8 mouse cellular contexts compared by ENCODE assay signal in genomic region chr6:21950676-21951075, GRCm38 (mm10). TPM values are rescaled to one million over a fixed set of nuclear protein-coding genes. Genes with fewer than 3 reads are reported as not detected.
DNase-seq lines count a peak whose midpoint lies in the region; ATAC-seq and TF ChIP-seq lines count a peak whose summit lies in the region.

No protein-coding gene starts in this region.

- dilution Hi-C loops in CH12.LX (cut with MboI; ENCODE audit: extremely low pct_ligation_motif_present, extremely low pct_unique_long_range_greater_than_20kb, low sequenced_read_pairs): no loop called here

- peak overlapping the region; percentile 99 for H3K4me2 ChIP-seq in CH12.LX (ENCODE audit: insufficient read depth, low read depth, poor library complexity, severe bottlenecking)
- peak overlapping the region; percentile 77 for H3K4me2 ChIP-seq in hindbrain, embryonic 15.5 days
- H3K4me2 ChIP-seq in liver, embryonic 13.5 days: peak overlapping the region; percentile 91

- ATAC-seq in hindbrain, embryonic 15.5 days (ENCODE audit: low FRiP score, low read depth): no peak
- ATAC-seq in liver, embryonic 13.5 days (ENCODE audit: low read depth): no peak

- peaks cover 16 to 30% of the 10 kb centered on the region in 2 experiments for H3K36me3 ChIP-seq in CH12.LX (replicated peaks in 1 of 2; ENCODE audit: control insufficient read depth in 1 of 2, insufficient read depth in 1 of 2, low read length in 1 of 2)
- H3K36me3 ChIP-seq in hindbrain, embryonic 15.5 days: peaks cover 21% of the 10 kb centered on the region
- H3K36me3 ChIP-seq in liver, embryonic 13.5 days: peaks cover 22% of the 10 kb centered on the region

- TF ChIP-seq CTCF in CH12.LX (conservative IDR thresholded peaks at IDR 0.05 in 1 of 2, IDR thresholded peaks at IDR 0.05 in 1 of 2; ENCODE audit: low read depth in 2 of 2, low read length in 2 of 2): no peak

- H3K27ac ChIP-seq in CH12.LX (ENCODE audit: insufficient read depth, low read depth): no peak overlapping the region
- peak overlapping the region; percentile 99; the same call in 1 of the 2 replicates for H3K27ac ChIP-seq in hindbrain, embryonic 15.5 days (replicated peaks)
- 0 out of 2 replicates have a peak overlapping the region, but pooled peaks have one; percentile 96 for H3K27ac ChIP-seq in liver, embryonic 13.5 days

- H3K4me1 ChIP-seq in CH12.LX (ENCODE audit: control insufficient read depth in 1 of 2, insufficient read depth in 2 of 2): peaks cover 3 to 33% of the 10 kb centered on the region in 2 experiments; a peak in 3 of 4 replicates
- H3K4me1 ChIP-seq in hindbrain, embryonic 15.5 days (replicated peaks): peaks cover 18% of the 10 kb centered on the region
- peaks cover 17% of the 10 kb centered on the region for H3K4me1 ChIP-seq in liver, embryonic 13.5 days (replicated peaks)

- H3K79me2 ChIP-seq in CH12.LX (replicated peaks; ENCODE audit: control insufficient read depth, extremely low read depth, insufficient read depth, poor library complexity, severe bottlenecking): peaks cover 13% of the 10 kb centered on the region

- 84% methylated on average over 2 of the region's 2 CpGs for WGBS in hindbrain, embryonic 15.5 days
- WGBS in liver, embryonic 13.5 days (ENCODE audit: insufficient replicate concordance): 86% methylated on average over 2 of the region's 2 CpGs

- in situ Hi-C loops in CH12.LX (cut with MboI; ENCODE audit: low pct_ligation_motif_present, low pct_unique_long_range_greater_than_20kb, low sequenced_read_pairs): no loop called here

- H3K4me3 ChIP-seq in CH12.LX (replicated peaks in 1 of 3; ENCODE audit: low read depth in 2 of 3, low read length in 2 of 3, poor library complexity in 1 of 3): peak overlapping the region; percentile 79 to 95 (median 79)
- peak overlapping the region; percentile 57 for H3K4me3 ChIP-seq in hindbrain, embryonic 15.5 days
- H3K4me3 ChIP-seq in liver, embryonic 13.5 days (replicated peaks): peak overlapping the region; percentile 80

- peak overlapping the region; percentile 53 for H3K9ac ChIP-seq in CH12.LX (ENCODE audit: insufficient read depth, low read depth)
- H3K9ac ChIP-seq in hindbrain, embryonic 15.5 days: peak overlapping the region; percentile 73
- peak overlapping the region; percentile 83 for H3K9ac ChIP-seq in liver, embryonic 13.5 days

- no peak for TF ChIP-seq RAD21 in CH12.LX (IDR thresholded peaks at IDR 0.05; ENCODE audit: low read depth, low read length)

- no peak for TF ChIP-seq EP300 in CH12.LX (IDR thresholded peaks at IDR 0.05; ENCODE audit: low read length)

- no peaks in the 10 kb centered on the region for H3K27me3 ChIP-seq in CH12.LX (replicated peaks)
- H3K27me3 ChIP-seq in hindbrain, embryonic 15.5 days: no peaks in the 10 kb centered on the region
- no peaks in the 10 kb centered on the region for H3K27me3 ChIP-seq in liver, embryonic 13.5 days

- DNase-seq in cerebellum, adult 11-12 months: peak; percentile 20
- no peak for DNase-seq in cerebellum, postnatal 36 days
- DNase-seq in CH12.LX (ENCODE audit: extremely low read depth): no peak
- no peak for DNase-seq in liver, embryonic 13.5 days
- no peak for DNase-seq in adrenal gland, adult (ENCODE audit: inconsistent age in 2 of 2, low spot score in 1 of 2)
- no peak for DNase-seq in layer of hippocampus, adult 8-10 months (ENCODE audit: low spot score in 2 of 2)
- DNase-seq in natural killer cell, adult 2 months (ENCODE audit: low spot score in 2 of 2): no peak

- no peaks in the 10 kb centered on the region for H3K9me3 ChIP-seq in CH12.LX (replicated peaks; ENCODE audit: low read length)
- H3K9me3 ChIP-seq in hindbrain, embryonic 15.5 days: no peaks in the 10 kb centered on the region
- no peaks in the 10 kb centered on the region for H3K9me3 ChIP-seq in liver, embryonic 13.5 days (replicated peaks)

- no peak for TF ChIP-seq POLR2A in CH12.LX (IDR thresholded peaks at IDR 0.05; ENCODE audit: low read depth, low read length)

TF ChIP-seq in CH12.LX, 34 proteins besides CTCF, POLR2A, EP300 and RAD21:
- TF ChIP-seq USF1 (IDR thresholded peaks at IDR 0.05; ENCODE audit: low read depth, low read length): no peak
- TF ChIP-seq BHLHE40 (IDR thresholded peaks at IDR 0.05; ENCODE audit: low read depth, low read length): no peak
- TF ChIP-seq NRF1 (IDR thresholded peaks at IDR 0.05; ENCODE audit: low read depth, low read length): no peak
- no peak for TF ChIP-seq MYC (IDR thresholded peaks at IDR 0.05; ENCODE audit: low read depth, low read length)
- TF ChIP-seq ETS1 (conservative IDR thresholded peaks at IDR 0.05; ENCODE audit: low read depth, low read length): no peak
- no peak for TF ChIP-seq JUN (IDR thresholded peaks at IDR 0.05; ENCODE audit: insufficient read depth, low read depth, low read length)
- no peak for TF ChIP-seq CHD1 (IDR thresholded peaks at IDR 0.05; ENCODE audit: low read depth, low read length)

RNA-seq across cellular contexts. Expression of gene Ing3, which starts 1.3 kb away (rescaled TPM):
- total RNA-seq in CH12.LX (2012; rRNA removed): 14.5 and 20.2 TPM in 2 replicates
- total RNA-seq in CH12.LX (2014; rRNA removed): 34.3 and 45.6 TPM in 2 replicates
- 21.9 and 27.4 TPM in 2 replicates for polyA plus RNA-seq in CH12.LX (2012; ENCODE audit: insufficient read length, low read depth)
- polyA plus RNA-seq in hindbrain, embryonic 15.5 days (2015; fragmentation: Nextera tagmentation; extraction: Ambion mirVana): 42.6 and 45.4 TPM in 2 replicates
- 22.6 and 29.8 TPM in 2 replicates for polyA plus RNA-seq in liver, embryonic 13.5 days (2015; fragmentation: Nextera tagmentation; extraction: Ambion mirVana)
- total RNA-seq in layer of hippocampus, adult 8-10 months (2022): 10 to 100 TPM; 21.2 to 27.5 (median 26.0) TPM

RNA-seq across cellular contexts. Expression of gene Cped1, which starts 35.0 kb away (rescaled TPM):
- total RNA-seq in CH12.LX (2012; rRNA removed): 4.7 and 6.8 TPM in 2 replicates
- 0.46 and 0.51 TPM in 2 replicates for total RNA-seq in CH12.LX (2014; rRNA removed)
- 1.1 TPM in 2 replicates for polyA plus RNA-seq in CH12.LX (2012; ENCODE audit: insufficient read length, low read depth)
- polyA plus RNA-seq in hindbrain, embryonic 15.5 days (2015; fragmentation: Nextera tagmentation; extraction: Ambion mirVana): 3.7 and 4.6 TPM in 2 replicates
- polyA plus RNA-seq in liver, embryonic 13.5 days (2015; fragmentation: Nextera tagmentation; extraction: Ambion mirVana): 2.2 and 3.2 TPM in 2 replicates
- total RNA-seq in layer of hippocampus, adult 8-10 months (2022): 1 to 10 TPM; 2.7 to 4.1 (median 3.1) TPM
